Mouse (Mus musculus) forebrain, postnatal 0 days (tissue): ENCODE measurements around the gene Sdhaf1. TPM values are rescaled to one million over a fixed set of nuclear protein-coding genes. Genes with fewer than 3 reads are reported as not detected.

ENCODE experiments used
- ATAC-seq: fragments of 200-750 bp; cut with Nextera tagmentation; 2 replicates; pipeline ENCODE4 v1.8.0; 2017; ENCODE audit warnings: mild to moderate bottlenecking, moderate library complexity
- DNase-seq: peaks from one replicate; pipeline ENCODE4 v3.0.0-alpha.2; 2015
- H3K27ac ChIP-seq: fragments of 300-500 bp; sonication (generic); 2 replicates; pipeline ENCODE4 v1.5.1; 2014; ENCODE audit warnings: low read depth, mild to moderate bottlenecking, antibody characterized with exemption, low read length, moderate library complexity, mixed read lengths
- H3K27me3 ChIP-seq: fragments of 300-500 bp; sonication (generic); 2 replicates; pipeline ENCODE4 v1.6.1; 2014; ENCODE audit warnings: mild to moderate bottlenecking, low read length, mixed read lengths; ENCODE audit not compliant: insufficient read depth
- H3K36me3 ChIP-seq: fragments of 300-500 bp; sonication (generic); 2 replicates; pipeline ENCODE4 v1.6.1; 2014; ENCODE audit warnings: mild to moderate bottlenecking, moderate library complexity; ENCODE audit not compliant: insufficient read depth
- H3K4me1 ChIP-seq: fragments of 300-500 bp; sonication (generic); 2 replicates; pipeline ENCODE4 v1.6.1; 2014; ENCODE audit warnings: antibody characterized with exemption; ENCODE audit not compliant: insufficient read depth
- H3K4me2 ChIP-seq: fragments of 300-500 bp; sonication (generic); 2 replicates; pipeline ENCODE4 v1.6.1; 2014; ENCODE audit warnings: low read depth, mild to moderate bottlenecking, moderate library complexity
- H3K4me3 ChIP-seq: fragments of 300-500 bp; sonication (generic); 2 replicates; pipeline ENCODE4 v1.5.1; 2014; ENCODE audit warnings: low read depth, low read length, mixed read lengths
- H3K9ac ChIP-seq: fragments of 300-500 bp; sonication (generic); 2 replicates; pipeline ENCODE4 v1.6.1; 2014; ENCODE audit warnings: mild to moderate bottlenecking
- H3K9me3 ChIP-seq: fragments of 300-500 bp; sonication (generic); 2 replicates; pipeline ENCODE4 v1.6.1; 2016; ENCODE audit warnings: low read length
- CTCF ChIP-seq: sonication (generic); IDR thresholded peaks from 2 replicates; pipeline ENCODE4 v1.5.1; 2016; ENCODE audit warnings: antibody characterized with exemption, control low read depth, low read depth
- WGBS: fragments of 180-500 bp; shearing (Covaris S2); extraction: QIAGEN DNeasy Blood & Tissue Kit; methylation state at CpG from one replicate; pipeline ENCODE4 v1.1.7; 2014; 5-methylcytosine and 5-hydroxymethylcytosine counted together
- polyA plus RNA-seq: library from polyadenylated mRNA; unstranded; fragments of >200 nt; fragmentation: Nextera tagmentation; extraction: Ambion mirVana; gene quantifications from 2 replicates; pipeline ENCODE4 v1.2.1, GENCODE M21; 2015
- total RNA-seq: library from RNA; depleted of rRNA; stranded (reverse); fragments of >200 nt; gene quantifications from 2 replicates; pipeline ENCODE4 v1.2.3, GENCODE M21; 2014

The Sdhaf1 gene
- total and polyA plus RNA-seq, 2 experiments from 2014 or later = 9.8 to 18.4 TPM

DNA sequence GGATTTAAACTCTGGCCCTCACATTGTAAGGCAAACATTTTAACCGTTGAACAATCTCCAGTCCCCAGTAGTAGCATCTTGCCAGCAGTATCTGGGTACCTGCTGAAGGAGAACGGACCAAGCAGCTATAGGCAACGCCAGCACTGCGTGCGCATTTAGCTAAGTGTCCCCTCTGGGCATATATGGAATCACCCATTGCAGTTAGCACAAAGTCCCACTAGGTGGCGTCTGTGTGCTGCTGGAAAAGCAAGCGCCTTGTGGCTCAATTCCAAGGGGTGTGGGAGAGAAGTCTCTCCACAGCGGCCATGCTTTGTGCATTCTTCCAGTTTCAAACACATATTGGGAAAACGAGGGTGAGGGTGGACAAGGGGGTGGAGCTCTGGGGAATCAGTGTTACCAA lies 12.7 kb upstream of the Sdhaf1 start:
- 0 out of 2 replicates have a peak overlapping the region, but pooled peaks have one; percentile 1 for H3K9ac ChIP-seq
- H3K4me1 ChIP-seq = peaks cover 7% of the 10 kb centered on the region
- no peaks in the 10 kb centered on the region for H3K27me3 ChIP-seq
- DNase-seq (peak; percentile 99), ATAC-seq (peak; percentile 45)
- H3K27ac ChIP-seq = 0 out of 2 replicates have a peak overlapping the region, but pooled peaks have one; percentile 3
- peak overlapping the region; percentile 31 for H3K4me2 ChIP-seq
- no peaks in the 10 kb centered on the region for H3K36me3 ChIP-seq
- H3K4me3 ChIP-seq = no peak overlapping the region
- peak; percentile 100 for TF ChIP-seq CTCF
- 2% methylated on average over 9 of the region's 9 CpGs for WGBS
- H3K9me3 ChIP-seq = no peaks in the 10 kb centered on the region

DNA sequence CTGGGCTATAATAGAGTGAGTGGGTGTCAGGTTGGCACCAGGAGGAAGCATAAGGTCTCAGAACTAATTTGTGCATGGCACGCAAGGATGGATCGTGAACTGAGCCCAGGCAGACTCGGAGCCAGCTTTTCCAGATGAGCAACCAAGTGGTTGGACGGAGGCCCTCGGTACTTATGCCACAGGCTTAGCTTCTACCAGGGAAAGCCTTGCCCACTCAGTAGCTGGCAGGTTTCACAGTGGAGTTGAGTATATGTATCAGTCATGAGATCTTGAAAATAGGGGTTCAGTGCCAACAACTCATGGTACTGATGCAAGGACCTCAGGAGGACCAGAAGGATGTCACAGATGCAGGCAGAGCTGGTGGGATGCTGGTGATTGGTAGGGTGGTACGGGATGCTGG lies 12.0 kb upstream of the Sdhaf1 start:
- no peaks in the 10 kb centered on the region for H3K36me3 ChIP-seq
- H3K27ac ChIP-seq = no peak overlapping the region

GRCm38 (mm10) chr7:30334563-30334962 lies 10.9 kb upstream of the Sdhaf1 start:
- peaks cover 7% of the 10 kb centered on the region for H3K4me1 ChIP-seq
- no peak for DNase-seq
- no peak for ATAC-seq
- no peak overlapping the region for H3K4me3 ChIP-seq
- H3K27ac ChIP-seq = no peak overlapping the region
- no peaks in the 10 kb centered on the region for H3K27me3 ChIP-seq
- no peaks in the 10 kb centered on the region for H3K9me3 ChIP-seq
- H3K4me2 ChIP-seq = no peak overlapping the region
- TF ChIP-seq CTCF = no peak
- 58% methylated on average over 5 of the region's 5 CpGs for WGBS
- H3K9ac ChIP-seq = no peak overlapping the region
- H3K36me3 ChIP-seq = no peaks in the 10 kb centered on the region

More for the DNA sequence above, 12.0 kb upstream of the Sdhaf1 start:
- WGBS = 47% methylated on average over 6 of the region's 6 CpGs
- TF ChIP-seq CTCF = no peak
- Histone ChIP-seq H3K9ac (no peak overlapping the region), H3K4me2 (no peak overlapping the region), H3K9me3 (no peaks in the 10 kb centered on the region), H3K4me3 (no peak overlapping the region), H3K27me3 (no peaks in the 10 kb centered on the region), H3K4me1 (peaks cover 7% of the 10 kb centered on the region)
- no peak for ATAC-seq
- DNase-seq = peak; percentile 59

GRCm38 (mm10) chr7:30333436-30333835 lies 9.7 kb upstream of the Sdhaf1 start:
- Histone ChIP-seq H3K27ac (0 out of 2 replicates have a peak overlapping the region, but pooled peaks have one; percentile 1), H3K4me3 (no peak overlapping the region), H3K4me2 (no peak overlapping the region), H3K9me3 (no peaks in the 10 kb centered on the region), H3K9ac (no peak overlapping the region), H3K36me3 (no peaks in the 10 kb centered on the region), H3K27me3 (no peaks in the 10 kb centered on the region), H3K4me1 (peaks cover 7% of the 10 kb centered on the region)
- 11% methylated on average over 4 of the region's 4 CpGs for WGBS
- ATAC-seq (no peak), DNase-seq (peak; percentile 77)
- TF ChIP-seq CTCF = no peak

DNA sequence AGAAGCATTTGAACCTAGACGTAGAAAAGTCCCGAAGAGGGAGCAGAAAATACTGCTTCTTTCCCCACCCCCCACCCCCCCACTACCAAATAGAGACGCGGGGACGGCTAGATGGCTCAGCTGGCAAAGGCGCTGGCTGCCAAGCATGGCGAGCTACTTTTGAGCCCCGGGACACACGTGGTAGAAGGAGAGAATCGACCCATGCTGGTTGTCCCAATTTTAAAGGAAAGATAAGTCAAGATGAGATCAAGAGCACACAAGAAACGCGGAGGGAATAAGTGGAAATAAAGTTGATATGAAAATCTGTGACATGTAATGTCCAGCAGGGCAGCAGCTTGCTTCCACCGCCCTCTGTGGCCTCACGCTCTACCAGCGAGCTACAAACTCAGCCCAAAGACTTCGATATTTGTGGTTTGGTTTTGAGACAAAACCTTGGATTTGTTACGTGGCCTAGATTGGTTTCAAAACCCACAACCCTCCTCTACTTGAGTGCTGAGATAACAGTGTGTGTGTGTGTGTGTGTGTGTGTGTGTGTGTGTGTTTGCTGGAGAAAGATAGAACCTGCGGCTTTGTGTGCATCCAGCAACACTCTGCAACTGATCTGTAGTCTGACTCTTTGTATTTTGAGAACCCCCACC lies 9.0 kb upstream of the Sdhaf1 start:
- no peak overlapping the region; the same call in 1 of the 2 replicates for H3K4me3 ChIP-seq

DNA sequence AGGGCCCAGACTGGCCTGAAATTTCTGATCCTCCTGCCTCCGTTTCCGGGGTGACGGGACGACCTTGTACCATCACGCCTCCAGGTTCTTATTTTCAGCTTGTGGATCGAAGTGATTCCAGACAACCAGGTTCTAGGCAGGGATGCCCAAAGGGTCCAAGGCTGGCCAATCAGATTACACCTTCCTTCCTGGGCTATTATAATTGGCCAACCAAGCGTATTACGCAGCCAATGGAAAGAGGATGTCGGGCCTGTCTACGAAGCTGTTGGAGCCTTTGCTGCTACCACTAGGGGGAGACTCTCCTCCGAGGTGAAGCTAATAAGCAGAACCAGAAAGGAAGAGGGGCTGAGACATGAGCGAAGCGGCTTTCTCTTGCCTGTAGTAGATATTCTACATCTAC lies 8.2 kb upstream of the Sdhaf1 start:
- peak; percentile 96 for DNase-seq
- H3K36me3 ChIP-seq = no peaks in the 10 kb centered on the region
- H3K9me3 ChIP-seq = no peaks in the 10 kb centered on the region
- H3K4me2 ChIP-seq = peak overlapping the region; percentile 40
- H3K9ac ChIP-seq = peak overlapping the region; percentile 25; the same call in 1 of the 2 replicates
- ATAC-seq = peak; percentile 96
- peak overlapping the region; percentile 54; the same call in 1 of the 2 replicates for H3K27ac ChIP-seq
- 3% methylated on average over 13 of the region's 13 CpGs for WGBS
- no peaks in the 10 kb centered on the region for H3K27me3 ChIP-seq
- H3K4me1 ChIP-seq = peaks cover 7% of the 10 kb centered on the region
- peak overlapping the region; percentile 23 for H3K4me3 ChIP-seq
- peak; percentile 92 for TF ChIP-seq CTCF

More for the DNA sequence above, 9.0 kb upstream of the Sdhaf1 start:
- Histone ChIP-seq H3K9ac (no peak overlapping the region), H3K27ac (no peak overlapping the region), H3K9me3 (no peaks in the 10 kb centered on the region), H3K4me2 (peak overlapping the region; percentile 40; the same call in 1 of the 2 replicates), H3K4me1 (peaks cover 7% of the 10 kb centered on the region), H3K36me3 (no peaks in the 10 kb centered on the region), H3K27me3 (no peaks in the 10 kb centered on the region)
- ATAC-seq = no peak
- WGBS = 61% methylated on average over 18 of the region's 18 CpGs
- no peak for DNase-seq
- TF ChIP-seq CTCF = no peak

- Histone ChIP-seq H3K4me1 (peaks cover 3% of the 10 kb centered on the region; the same call in 1 of the 2 replicates), H3K9ac (no peak overlapping the region), H3K36me3 (no peaks in the 10 kb centered on the region), H3K4me3 (no peak overlapping the region), H3K9me3 (no peaks in the 10 kb centered on the region), H3K4me2 (no peak overlapping the region), H3K27ac (no peak overlapping the region), H3K27me3 (no peaks in the 10 kb centered on the region)
- 53% methylated on average over 10 of the region's 10 CpGs for WGBS
- DNase-seq = no peak
- no peak for ATAC-seq
- TF ChIP-seq CTCF = no peak
These were observed 4.7 kb upstream of the Sdhaf1 start for GRCm38 (mm10) chr7:30328379-30328778.
